Mouse (Mus musculus) spleen, postnatal 14 days (tissue): Measurements from ENCODE around the gene Ptov1.

Source experiments
- DNase-seq, 2 experiments: peaks; one replicate each; pipeline ENCODE4 v3.0.0; 2021 to 2022; ENCODE audit warnings: low spot score in 2 of 2

Ptov1 gene

GRCm38 (mm10) chr7:44839491-44840191, 29.9 kb downstream of the Ptov1 start:
- peak; percentile 46 to 63 for DNase-seq

GRCm38 (mm10) chr7:44839171-44839490, 30.5 kb downstream of the Ptov1 start:
- no peak for DNase-seq

GRCm38 (mm10) chr7:44838073-44838472, 31.5 kb downstream of the Ptov1 start:
- no peak for DNase-seq

GRCm38 (mm10) chr7:44836423-44837053, 33.0 kb downstream of the Ptov1 start:
- DNase-seq, result no peak

- DNase-seq, result peak; percentile 64 to 67
Measured at GRCm38 (mm10) chr7:44836016-44836404, 33.6 kb downstream of the Ptov1 start.

- DNase-seq, result no peak
Measured at GRCm38 (mm10) chr7:44835373-44836015, 34.1 kb downstream of the Ptov1 start.

GRCm38 (mm10) chr7:44832763-44833162, 36.8 kb downstream of the Ptov1 start:
- DNase-seq, result no peak

- DNase-seq, result no peak
Measured at GRCm38 (mm10) chr7:44828706-44829105, 40.9 kb downstream of the Ptov1 start.

GRCm38 (mm10) chr7:44826771-44827170, 42.8 kb downstream of the Ptov1 start:
- DNase-seq, result no peak

GRCm38 (mm10) chr7:44824872-44825271, 44.7 kb downstream of the Ptov1 start:
- DNase-seq, result peak; percentile 64 to 78

- no peak for DNase-seq
Measured at GRCm38 (mm10) chr7:44823409-44823808, 46.2 kb downstream of the Ptov1 start.

GRCm38 (mm10) chr7:44821666-44822448, 47.7 kb downstream of the Ptov1 start:
- peak in 1 of 2 experiments; percentile 3 for DNase-seq

- DNase-seq, result peak in 1 of 2 experiments; percentile 1
Measured at GRCm38 (mm10) chr7:44820525-44820924, 49.1 kb downstream of the Ptov1 start.

GRCm38 (mm10) chr7:44819863-44820262, 49.7 kb downstream of the Ptov1 start:
- DNase-seq, result peak; percentile 0 to 5

- DNase-seq, result no peak
Measured at GRCm38 (mm10) chr7:44819391-44819790, 50.2 kb downstream of the Ptov1 start.

GRCm38 (mm10) chr7:44818751-44819235, 50.8 kb downstream of the Ptov1 start:
- DNase-seq, result peak; percentile 3 to 41

GRCm38 (mm10) chr7:44818164-44818563, 51.4 kb downstream of the Ptov1 start:
- peak in 1 of 2 experiments; percentile 4 for DNase-seq

- DNase-seq, result no peak
Measured at GRCm38 (mm10) chr7:44817441-44817840, 52.1 kb downstream of the Ptov1 start.

GRCm38 (mm10) chr7:44816470-44817021, 53.0 kb downstream of the Ptov1 start, which contains the start of gene Atf5:
Gene Atf5 (minus strand): TSS chr7:44816658.
- peak in 1 of 2 experiments; percentile 30 for DNase-seq

- DNase-seq, result peak; percentile 96 to 98
Measured at GRCm38 (mm10) chr7:44815721-44816469, 53.7 kb downstream of the Ptov1 start, which contains the start of the genes Nup62 and Il4i1. Gene Nup62 (plus strand): TSS chr7:44816088. Gene Il4i1 (plus strand): TSS chr7:44816387.
